Mouse (Mus musculus): ENCODE measurements around the gene Dnajb8. TPM values are rescaled to one million over a fixed set of nuclear protein-coding genes. Genes with fewer than 3 reads are reported as not detected.
A peak's percentile ranks its signal among the peaks of the same experiment; 100 is the strongest.

The Dnajb8 gene
- polyA plus RNA-seq, 1 experiment from 2014 or later, result not detected

DNA sequence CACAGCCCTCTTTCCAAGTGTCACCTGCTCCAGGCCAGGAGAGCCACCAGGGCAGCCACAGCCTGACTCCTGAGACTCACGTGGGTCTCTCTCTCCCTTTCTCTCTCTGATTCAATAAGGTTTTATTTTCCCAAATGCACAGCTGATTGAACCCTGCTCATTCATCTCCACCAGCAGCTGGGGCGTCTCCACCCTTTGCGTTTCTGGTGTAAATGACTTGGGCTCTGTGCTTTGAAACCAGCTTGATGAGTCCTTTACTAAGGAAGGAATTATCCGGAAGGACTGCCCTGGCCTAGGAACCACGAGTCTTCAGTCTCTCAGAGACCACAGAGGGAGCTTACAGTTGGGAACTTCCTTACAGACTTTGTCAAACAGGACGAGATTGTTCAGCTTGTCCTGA is 10.2 kb downstream of the Dnajb8 start:
- 67% methylated on average over 6 of the region's 6 CpGs for WGBS
- no peaks in the 10 kb centered on the region for H3K9me3 ChIP-seq (ENCODE audit: control insufficient read depth, low read length)

DNA sequence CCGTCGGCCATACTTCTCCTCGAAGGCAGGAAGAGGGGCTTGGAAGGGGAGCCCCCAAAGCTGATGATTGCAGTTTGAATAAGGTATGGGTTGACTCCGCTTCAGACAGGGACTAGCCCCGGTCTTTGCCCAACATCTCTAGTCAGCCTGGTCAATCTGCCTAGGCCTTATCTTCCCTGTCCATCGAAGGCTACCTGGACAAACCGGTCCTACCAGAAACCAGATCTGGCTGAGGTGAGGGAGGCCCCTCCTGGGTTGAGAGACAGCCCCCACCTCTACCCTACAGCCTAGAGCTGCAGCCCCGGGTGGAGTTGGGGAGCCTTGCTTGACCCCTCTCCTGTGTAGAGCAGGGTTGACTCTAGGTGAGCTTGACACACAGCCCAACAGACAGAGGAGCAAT is 11.9 kb downstream of the Dnajb8 start:
- no peak for DNase-seq (ENCODE audit: low spot score)
- H3K27ac ChIP-seq (replicated peaks; ENCODE audit: low read depth, low read length), result no peak overlapping the region

More for the DNA sequence above, 10.2 kb downstream of the Dnajb8 start:
- Histone ChIP-seq H3K4me1 (ENCODE audit: control insufficient read depth, insufficient read depth, low read length) (peaks cover 5% of the 10 kb centered on the region; the same call in 1 of the 2 replicates), H3K9ac (ENCODE audit: low read depth, low read length) (no peak overlapping the region), H3K4me2 (ENCODE audit: low read depth, low read length) (no peak overlapping the region), H3K4me3 (ENCODE audit: low read depth, low read length) (no peak overlapping the region), H3K27me3 (replicated peaks; ENCODE audit: control insufficient read depth, insufficient read depth, low read length) (peaks cover 5% of the 10 kb centered on the region; the same call in 1 of the 2 replicates), H3K36me3 (ENCODE audit: control insufficient read depth, insufficient read depth, low read length) (no peaks in the 10 kb centered on the region), H3K27ac (replicated peaks; ENCODE audit: low read depth, low read length) (no peak overlapping the region)
- DNase-seq (ENCODE audit: low spot score) (no peak), ATAC-seq (ENCODE audit: low read depth) (no peak)

DNA sequence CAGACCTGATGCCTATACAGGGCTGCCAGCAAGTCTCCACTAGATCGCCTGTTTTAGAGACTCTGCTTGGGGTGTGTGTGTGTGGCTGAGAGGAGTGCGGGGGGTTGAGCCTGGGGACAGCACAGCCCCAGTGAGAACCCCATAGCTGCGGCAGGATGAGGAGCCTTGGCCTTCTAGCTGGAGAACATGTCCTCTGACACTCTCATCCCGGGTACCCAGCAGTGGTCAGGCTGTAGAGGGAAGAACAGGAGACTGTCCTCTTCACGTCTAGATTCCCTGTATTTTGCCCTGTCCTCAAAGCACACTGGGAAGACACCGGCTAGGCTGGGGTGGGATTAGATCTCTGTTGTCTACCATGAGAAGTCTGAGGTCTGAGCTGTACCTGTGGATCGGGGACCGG is 13.4 kb downstream of the Dnajb8 start:
- H3K27me3 ChIP-seq (replicated peaks; ENCODE audit: control insufficient read depth, insufficient read depth, low read length), result peaks cover 5% of the 10 kb centered on the region; the same call in 1 of the 2 replicates
- no peak overlapping the region for H3K27ac ChIP-seq (replicated peaks; ENCODE audit: low read depth, low read length)
- no peak overlapping the region for H3K9ac ChIP-seq (ENCODE audit: low read depth, low read length)
- no peak overlapping the region for H3K4me2 ChIP-seq (ENCODE audit: low read depth, low read length)
- no peak overlapping the region for H3K4me3 ChIP-seq (ENCODE audit: low read depth, low read length)
- WGBS, result 19% methylated on average over 7 of the region's 8 CpGs
- H3K4me1 ChIP-seq (ENCODE audit: control insufficient read depth, insufficient read depth, low read length), result peaks cover 5% of the 10 kb centered on the region; the same call in 1 of the 2 replicates
- H3K36me3 ChIP-seq (ENCODE audit: control insufficient read depth, insufficient read depth, low read length), result no peaks in the 10 kb centered on the region
- no peak for ATAC-seq (ENCODE audit: low read depth)
- no peaks in the 10 kb centered on the region for H3K9me3 ChIP-seq (ENCODE audit: control insufficient read depth, low read length)
- no peak for DNase-seq (ENCODE audit: low spot score)

More for the DNA sequence above, 11.9 kb downstream of the Dnajb8 start:
- Histone ChIP-seq H3K9ac (ENCODE audit: low read depth, low read length) (no peak overlapping the region), H3K4me3 (ENCODE audit: low read depth, low read length) (no peak overlapping the region), H3K27me3 (replicated peaks; ENCODE audit: control insufficient read depth, insufficient read depth, low read length) (peaks cover 5% of the 10 kb centered on the region; the same call in 1 of the 2 replicates), H3K4me1 (ENCODE audit: control insufficient read depth, insufficient read depth, low read length) (peaks cover 5% of the 10 kb centered on the region; the same call in 1 of the 2 replicates), H3K36me3 (ENCODE audit: control insufficient read depth, insufficient read depth, low read length) (no peaks in the 10 kb centered on the region), H3K9me3 (ENCODE audit: control insufficient read depth, low read length) (no peaks in the 10 kb centered on the region), H3K4me2 (ENCODE audit: low read depth, low read length) (no peak overlapping the region)
- 61% methylated on average over 8 of the region's 8 CpGs for WGBS
- ATAC-seq (ENCODE audit: low read depth), result no peak

DNA sequence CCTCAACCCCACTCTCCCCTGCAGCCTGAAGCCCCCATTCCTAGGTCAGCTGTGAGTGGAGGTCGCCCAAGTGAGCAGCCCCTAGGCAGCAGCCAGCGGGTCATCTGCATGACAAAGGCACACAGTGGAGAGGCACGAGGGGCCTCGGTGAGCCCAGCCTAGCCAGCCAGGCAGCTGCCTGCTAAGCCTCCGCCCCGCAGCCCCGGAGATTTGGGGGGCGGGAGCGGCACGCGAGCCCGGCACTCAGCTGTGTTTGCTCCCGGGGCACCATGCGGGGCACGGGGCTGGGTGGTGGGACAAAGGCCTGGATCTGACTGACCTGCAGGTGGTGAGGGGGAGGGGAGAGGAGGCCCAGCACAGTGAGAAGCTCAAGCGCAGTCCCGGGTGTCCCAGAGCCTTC is 13.9 kb downstream of the Dnajb8 start:
- H3K27ac ChIP-seq (replicated peaks; ENCODE audit: low read depth, low read length), result no peak overlapping the region
- peak overlapping the region; percentile 52 for H3K9ac ChIP-seq (ENCODE audit: low read depth, low read length)
- DNase-seq (ENCODE audit: low spot score) (no peak), ATAC-seq (ENCODE audit: low read depth) (peak; percentile 58; the same call in 1 of the 2 replicates)
- 3% methylated on average over 17 of the region's 17 CpGs for WGBS
- no peak overlapping the region for H3K4me3 ChIP-seq (ENCODE audit: low read depth, low read length)
- H3K36me3 ChIP-seq (ENCODE audit: control insufficient read depth, insufficient read depth, low read length), result no peaks in the 10 kb centered on the region
- H3K27me3 ChIP-seq (replicated peaks; ENCODE audit: control insufficient read depth, insufficient read depth, low read length), result peaks cover 5% of the 10 kb centered on the region; the same call in 1 of the 2 replicates
- no peaks in the 10 kb centered on the region for H3K9me3 ChIP-seq (ENCODE audit: control insufficient read depth, low read length)
- H3K4me2 ChIP-seq (ENCODE audit: low read depth, low read length), result peak overlapping the region; percentile 37
- peaks cover 5% of the 10 kb centered on the region; the same call in 1 of the 2 replicates for H3K4me1 ChIP-seq (ENCODE audit: control insufficient read depth, insufficient read depth, low read length)

DNA sequence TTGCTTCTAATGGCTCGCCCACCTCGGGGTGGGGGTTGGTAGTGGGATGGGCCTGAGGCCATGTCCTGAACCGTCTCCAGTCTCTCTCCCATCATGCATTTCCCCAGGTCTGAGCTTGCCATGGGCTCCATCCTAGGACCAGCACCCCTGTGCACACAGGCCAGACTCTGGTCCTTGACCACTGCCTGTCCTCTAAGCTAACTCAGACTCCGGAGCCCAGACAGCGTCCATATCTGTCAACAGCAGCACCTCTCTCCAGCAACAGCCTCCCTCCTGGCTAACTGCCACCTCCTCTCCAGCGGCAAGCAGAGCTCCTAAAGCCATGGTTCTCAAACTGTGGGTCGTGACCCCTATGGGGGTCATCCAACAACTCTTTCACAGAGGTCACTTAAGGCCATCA is 14.4 kb downstream of the Dnajb8 start:
- Histone ChIP-seq H3K36me3 (ENCODE audit: control insufficient read depth, insufficient read depth, low read length) (no peaks in the 10 kb centered on the region), H3K4me3 (ENCODE audit: low read depth, low read length) (no peak overlapping the region), H3K27me3 (replicated peaks; ENCODE audit: control insufficient read depth, insufficient read depth, low read length) (peaks cover 5% of the 10 kb centered on the region; the same call in 1 of the 2 replicates), H3K4me2 (ENCODE audit: low read depth, low read length) (peak overlapping the region; percentile 37; the same call in 1 of the 2 replicates), H3K9me3 (ENCODE audit: control insufficient read depth, low read length) (no peaks in the 10 kb centered on the region), H3K27ac (replicated peaks; ENCODE audit: low read depth, low read length) (no peak overlapping the region), H3K9ac (ENCODE audit: low read depth, low read length) (0 out of 2 replicates have a peak overlapping the region, but pooled peaks have one; percentile 52), H3K4me1 (ENCODE audit: control insufficient read depth, insufficient read depth, low read length) (peaks cover 5% of the 10 kb centered on the region; the same call in 1 of the 2 replicates)
- WGBS, result 20% methylated on average over 7 of the region's 7 CpGs
- ATAC-seq (ENCODE audit: low read depth), result no peak
- DNase-seq (ENCODE audit: low spot score), result no peak

DNA sequence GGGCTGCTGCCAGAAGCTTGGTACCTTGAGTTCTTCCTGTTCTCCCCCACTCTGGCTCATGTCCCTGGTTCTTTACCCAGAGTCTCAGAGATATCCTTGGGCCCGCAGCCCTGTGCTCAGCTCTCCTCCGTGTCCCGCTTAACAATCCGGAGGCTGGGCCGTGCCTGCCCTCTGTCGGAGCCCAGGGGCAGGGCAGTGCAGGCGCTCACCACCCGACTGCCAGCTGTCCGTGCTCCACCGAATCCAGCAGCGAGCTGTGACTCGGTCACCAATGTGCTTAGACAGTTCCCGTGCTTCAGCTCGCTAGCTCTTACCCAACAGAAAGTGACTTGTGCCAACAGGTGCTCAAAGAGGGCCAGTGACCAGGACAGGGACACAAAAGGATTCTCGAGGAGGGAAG is 20.5 kb downstream of the Dnajb8 start:
- Histone ChIP-seq H3K27ac (replicated peaks; ENCODE audit: low read depth, low read length) (no peak overlapping the region), H3K4me3 (ENCODE audit: low read depth, low read length) (no peak overlapping the region), H3K4me2 (ENCODE audit: low read depth, low read length) (peak overlapping the region; percentile 1; the same call in 1 of the 2 replicates), H3K27me3 (replicated peaks; ENCODE audit: control insufficient read depth, insufficient read depth, low read length) (no peaks in the 10 kb centered on the region), H3K9me3 (ENCODE audit: control insufficient read depth, low read length) (no peaks in the 10 kb centered on the region), H3K9ac (ENCODE audit: low read depth, low read length) (no peak overlapping the region), H3K4me1 (ENCODE audit: control insufficient read depth, insufficient read depth, low read length) (no peaks in the 10 kb centered on the region), H3K36me3 (ENCODE audit: control insufficient read depth, insufficient read depth, low read length) (no peaks in the 10 kb centered on the region)
- DNase-seq (ENCODE audit: low spot score), result peak; percentile 51
- 4% methylated on average over 15 of the region's 15 CpGs for WGBS
- ATAC-seq (ENCODE audit: low read depth), result peak; percentile 86

DNA sequence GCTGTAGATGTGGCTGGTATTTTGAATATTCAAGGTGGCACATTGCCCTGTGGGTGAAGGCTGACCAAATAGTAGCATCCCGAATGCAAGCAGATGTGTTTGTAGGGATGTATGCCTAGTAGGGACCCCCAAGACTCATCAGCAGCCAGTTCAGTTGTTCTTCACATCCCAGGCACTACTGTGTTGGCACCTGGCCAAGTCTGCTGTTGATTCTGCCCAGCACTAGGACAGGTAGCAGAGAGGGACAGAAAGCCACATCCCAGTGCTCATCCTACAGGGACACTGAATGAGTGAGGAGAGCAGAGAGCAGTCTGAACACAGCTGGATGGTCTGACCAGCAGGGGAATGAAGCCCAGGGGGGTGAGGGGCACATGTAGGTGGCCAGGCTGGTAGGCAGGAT is 27.2 kb downstream of the Dnajb8 start:
- no peak overlapping the region for H3K27ac ChIP-seq (replicated peaks; ENCODE audit: low read depth, low read length)
- DNase-seq (ENCODE audit: low spot score) (no peak), ATAC-seq (ENCODE audit: low read depth) (no peak)
- no peaks in the 10 kb centered on the region for H3K27me3 ChIP-seq (replicated peaks; ENCODE audit: control insufficient read depth, insufficient read depth, low read length)
- H3K36me3 ChIP-seq (ENCODE audit: control insufficient read depth, insufficient read depth, low read length), result no peaks in the 10 kb centered on the region
- no peaks in the 10 kb centered on the region for H3K9me3 ChIP-seq (ENCODE audit: control insufficient read depth, low read length)
- 86% methylated on average over 1 of the region's 1 CpGs for WGBS
- no peak overlapping the region for H3K4me2 ChIP-seq (ENCODE audit: low read depth, low read length)
- H3K9ac ChIP-seq (ENCODE audit: low read depth, low read length), result no peak overlapping the region
- no peaks in the 10 kb centered on the region for H3K4me1 ChIP-seq (ENCODE audit: control insufficient read depth, insufficient read depth, low read length)
- no peak overlapping the region for H3K4me3 ChIP-seq (ENCODE audit: low read depth, low read length)

DNA sequence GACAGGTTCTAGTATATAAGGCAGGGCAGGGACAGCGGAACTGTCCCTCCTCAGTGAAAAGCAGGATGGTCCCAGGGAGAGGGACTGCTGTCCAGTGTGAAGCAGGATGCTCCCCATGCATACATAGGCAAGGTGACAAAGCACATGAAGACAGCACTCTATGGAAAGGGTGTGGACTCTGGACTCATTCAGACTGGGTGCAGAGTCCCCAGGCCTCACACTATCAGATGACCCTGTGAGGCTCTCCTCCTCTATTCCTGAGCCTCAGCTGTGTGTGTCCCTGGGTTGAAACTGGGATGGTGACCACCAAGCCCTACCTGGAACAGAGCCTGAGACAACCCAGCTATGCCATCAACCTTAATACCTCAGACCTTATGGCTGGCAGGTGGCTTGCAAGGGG is 29.3 kb downstream of the Dnajb8 start:
- no peak overlapping the region for H3K4me2 ChIP-seq (ENCODE audit: low read depth, low read length)
- no peak overlapping the region for H3K9ac ChIP-seq (ENCODE audit: low read depth, low read length)
- 0 out of 2 replicates have a peak, but pooled peaks cover 4% of the 10 kb centered on the region for H3K36me3 ChIP-seq (ENCODE audit: control insufficient read depth, insufficient read depth, low read length)
- no peaks in the 10 kb centered on the region for H3K27me3 ChIP-seq (replicated peaks; ENCODE audit: control insufficient read depth, insufficient read depth, low read length)
- no peak overlapping the region for H3K27ac ChIP-seq (replicated peaks; ENCODE audit: low read depth, low read length)
- DNase-seq (ENCODE audit: low spot score) (no peak), ATAC-seq (ENCODE audit: low read depth) (no peak)
- no peak overlapping the region for H3K4me3 ChIP-seq (ENCODE audit: low read depth, low read length)
- H3K9me3 ChIP-seq (ENCODE audit: control insufficient read depth, low read length), result no peaks in the 10 kb centered on the region
- no peaks in the 10 kb centered on the region for H3K4me1 ChIP-seq (ENCODE audit: control insufficient read depth, insufficient read depth, low read length)
- 90% methylated on average over 1 of the region's 1 CpGs for WGBS

DNA sequence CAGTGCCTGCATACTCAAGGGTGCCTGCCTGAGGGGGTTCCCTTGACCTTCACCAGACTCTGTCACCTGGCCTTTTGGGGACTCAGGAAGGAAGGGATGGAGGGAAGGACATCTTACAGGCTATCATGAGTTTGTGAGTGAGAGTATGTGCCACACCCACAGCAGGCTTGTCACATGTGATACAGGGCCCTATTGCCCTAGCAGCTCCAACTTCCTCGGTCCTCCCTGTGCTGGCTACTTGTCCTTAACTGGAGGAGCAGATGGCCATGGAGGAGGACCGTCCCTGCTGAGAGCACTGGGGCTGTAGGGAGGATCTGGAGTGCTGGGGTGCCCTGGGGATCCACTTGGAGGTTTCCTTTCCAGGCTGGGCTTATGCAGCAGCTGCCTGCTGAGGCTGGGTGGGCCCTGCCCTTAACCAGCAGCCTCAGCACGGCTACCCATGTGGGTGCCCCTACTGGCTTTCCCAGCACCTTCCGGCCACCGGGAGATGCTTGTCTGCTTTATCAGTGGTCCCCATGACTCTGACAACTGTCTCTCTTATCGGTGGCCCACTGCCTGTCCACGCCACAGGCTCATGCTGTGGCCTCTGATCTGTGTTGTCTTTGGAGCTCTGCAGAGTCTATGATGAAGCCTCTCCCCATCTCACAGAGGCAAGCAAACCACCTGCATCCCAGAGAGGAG is 29.9 kb downstream of the Dnajb8 start:
- Histone ChIP-seq H3K36me3 (ENCODE audit: control insufficient read depth, insufficient read depth, low read length) (0 out of 2 replicates have a peak, but pooled peaks cover 5% of the 10 kb centered on the region), H3K9ac (ENCODE audit: low read depth, low read length) (no peak overlapping the region), H3K4me3 (ENCODE audit: low read depth, low read length) (no peak overlapping the region), H3K27ac (replicated peaks; ENCODE audit: low read depth, low read length) (no peak overlapping the region), H3K4me2 (ENCODE audit: low read depth, low read length) (no peak overlapping the region), H3K9me3 (ENCODE audit: control insufficient read depth, low read length) (no peaks in the 10 kb centered on the region), H3K27me3 (replicated peaks; ENCODE audit: control insufficient read depth, insufficient read depth, low read length) (no peaks in the 10 kb centered on the region), H3K4me1 (ENCODE audit: control insufficient read depth, insufficient read depth, low read length) (no peaks in the 10 kb centered on the region)
- no peak for ATAC-seq (ENCODE audit: low read depth)
- 83% methylated on average over 7 of the region's 7 CpGs for WGBS
- DNase-seq (ENCODE audit: low spot score), result no peak

Measured in embryonic facial prominence, embryonic 14.5 days (tissue).